Mouse (Mus musculus) myocyte (in vitro differentiated cells): Measurements from ENCODE around the gene Spag6l. TPM values are rescaled to one million over a fixed set of nuclear protein-coding genes. Genes with fewer than 3 reads are reported as not detected.

ENCODE experiments used
- H3K27me3 ChIP-seq: one replicate; pipeline ENCODE4 v1.6.1; 2011; ENCODE audit not compliant: control insufficient read depth, insufficient read depth, insufficient read length
- H3K36me3 ChIP-seq: one replicate; pipeline ENCODE4 v1.6.1; 2011; ENCODE audit not compliant: control insufficient read depth, insufficient read depth
- H3K4me2 ChIP-seq: one replicate; pipeline ENCODE4 v1.6.1; 2011; ENCODE audit warnings: low read depth, control low read depth
- H3K4me3 ChIP-seq: one replicate; pipeline ENCODE4 v1.5.1; 2011; ENCODE audit warnings: mild to moderate bottlenecking, control low read depth, moderate library complexity
- H3K79me2 ChIP-seq: one replicate; pipeline ENCODE4 v1.6.1; 2011; ENCODE audit not compliant: control insufficient read depth, insufficient read depth
- H3ac ChIP-seq: one replicate; pipeline ENCODE4 v1.6.1; 2011; ENCODE audit not compliant: control insufficient read depth, insufficient read length
- CEBPB ChIP-seq: IDR thresholded peaks from 2 replicates; pipeline ENCODE4 v1.6.1; 2011; ENCODE audit warnings: mild to moderate bottlenecking, moderate library complexity; ENCODE audit not compliant: poor library complexity, insufficient read depth, severe bottlenecking
- E2F4 ChIP-seq: IDR thresholded peaks from one replicate; pipeline ENCODE4 v1.6.1; 2011; ENCODE audit warnings: mild to moderate bottlenecking, control low read depth, moderate library complexity; ENCODE audit not compliant: insufficient read depth
- MAX ChIP-seq: IDR thresholded peaks from one replicate; pipeline ENCODE4 v1.6.1; 2011; ENCODE audit warnings: low read depth, mild to moderate bottlenecking, control low read depth
- MYOD1 ChIP-seq, 3 experiments: IDR thresholded peaks; one replicate each; pipeline ENCODE4 v1.6.1; 2011; ENCODE audit warnings: control low read depth in 2 of 3, low read depth in 2 of 3, mild to moderate bottlenecking in 2 of 3, moderate library complexity in 1 of 3; ENCODE audit not compliant: insufficient read length in 2 of 3, control insufficient read depth in 1 of 3
- MYOG ChIP-seq, 3 experiments: IDR thresholded peaks; one replicate each; pipeline ENCODE4 v1.6.1; 2011; ENCODE audit warnings: control low read depth in 2 of 3, low read depth in 2 of 3, mild to moderate bottlenecking in 2 of 3; ENCODE audit not compliant: insufficient read length in 2 of 3, control insufficient read depth in 1 of 3, insufficient read depth in 1 of 3
- POLR2A ChIP-seq: IDR thresholded peaks from one replicate; pipeline ENCODE4 v1.6.1; 2011; ENCODE audit warnings: low read depth, mild to moderate bottlenecking, control low read depth, moderate library complexity; ENCODE audit not compliant: insufficient read length
- POLR2AphosphoS2 ChIP-seq: IDR thresholded peaks from one replicate; pipeline ENCODE4 v1.6.1; 2011; ENCODE audit warnings: low read depth, control low read depth; ENCODE audit not compliant: insufficient read length
- REST ChIP-seq: IDR thresholded peaks from one replicate; pipeline ENCODE4 v1.6.1; 2011; ENCODE audit warnings: mild to moderate bottlenecking, control low read depth, moderate library complexity; ENCODE audit not compliant: insufficient read depth, insufficient read length
- SRF ChIP-seq: IDR thresholded peaks from one replicate; pipeline ENCODE4 v1.6.1; 2011; ENCODE audit warnings: low read depth; ENCODE audit not compliant: control insufficient read depth, insufficient read length
- TCF12 ChIP-seq: IDR thresholded peaks from one replicate; pipeline ENCODE4 v1.6.1; 2011; ENCODE audit warnings: mild to moderate bottlenecking, control low read depth; ENCODE audit not compliant: poor library complexity, insufficient read depth, severe bottlenecking
- TCF3 ChIP-seq: IDR thresholded peaks from one replicate; pipeline ENCODE4 v1.6.1; 2011; ENCODE audit warnings: low read depth, control low read depth; ENCODE audit not compliant: insufficient read length
- USF1 ChIP-seq: IDR thresholded peaks from one replicate; pipeline ENCODE4 v1.6.1; 2011; ENCODE audit warnings: low read depth, mild to moderate bottlenecking, control low read depth, moderate library complexity
- polyA plus RNA-seq: library from polyadenylated mRNA; unstranded; fragments of >200 nt; fragmentation: generic; extraction: Trizol; gene quantifications from one replicate; pipeline ENCODE4 v1.2.1, GENCODE M21; 2012; ENCODE audit warnings: missing spikeins

Gene Spag6l
- not detected for polyA plus RNA-seq

- Histone ChIP-seq H3ac (no peak within 1 kb of the TSS), H3K36me3 (no peaks in the 10 kb centered on the region), H3K79me2 (no peaks in the 10 kb centered on the region), H3K4me2 (peak within 1 kb of the TSS; percentile 56), H3K4me3 (no peak within 1 kb of the TSS), H3K27me3 (no peaks in the 10 kb centered on the region)
- TF ChIP-seq POLR2AphosphoS2 (no peak), CEBPB (no peak), USF1 (no peak), MYOG (IDR thresholded peaks at IDR 0.05; ENCODE audit: control insufficient read depth in 1 of 3, insufficient read depth in 1 of 3, insufficient read length in 2 of 3, low read depth in 2 of 3) (no peak), POLR2A (no peak), SRF (no peak), MYOD1 (IDR thresholded peaks at IDR 0.05; ENCODE audit: control insufficient read depth in 1 of 3, insufficient read length in 2 of 3, low read depth in 2 of 3) (no peak), TCF12 (no peak), REST (no peak), MAX (no peak), E2F4 (no peak)
Measured at GRCm38 (mm10) chr16:16828757-16829615, at the start of gene Spag6l. Gene Spag6l (minus strand): TSS chr16:16829456.

GRCm38 (mm10) chr16:16879025-16879424, 49.8 kb upstream of the Spag6l start:
- no peak overlapping the region for H3K4me2 ChIP-seq
- no peaks in the 10 kb centered on the region for H3K27me3 ChIP-seq
- peaks cover 8% of the 10 kb centered on the region for H3K79me2 ChIP-seq
- peaks cover 53% of the 10 kb centered on the region for H3K36me3 ChIP-seq
- H3ac ChIP-seq = no peak overlapping the region
- no peak overlapping the region for H3K4me3 ChIP-seq
- TF ChIP-seq TCF3 (no peak), MYOD1 (IDR thresholded peaks at IDR 0.05; ENCODE audit: control insufficient read depth in 1 of 3, insufficient read length in 2 of 3, low read depth in 2 of 3) (peak in 1 of 3 experiments; percentile 12), MYOG (IDR thresholded peaks at IDR 0.05; ENCODE audit: control insufficient read depth in 1 of 3, insufficient read depth in 1 of 3, insufficient read length in 2 of 3, low read depth in 2 of 3) (no peak), SRF (no peak), TCF12 (no peak), E2F4 (no peak), POLR2AphosphoS2 (no peak)

- H3K4me3 ChIP-seq = peak within 1 kb of the TSS; percentile 67
- peaks cover 7% of the 10 kb centered on the region for H3K36me3 ChIP-seq
- H3K27me3 ChIP-seq = no peaks in the 10 kb centered on the region
- H3K79me2 ChIP-seq = peaks cover 38% of the 10 kb centered on the region
- peak within 1 kb of the TSS; percentile 86 for H3K4me2 ChIP-seq
- H3ac ChIP-seq = peak within 1 kb of the TSS; percentile 47
- TF ChIP-seq SRF = peak; percentile 27
- TF ChIP-seq MYOG (IDR thresholded peaks at IDR 0.05; ENCODE audit: control insufficient read depth in 1 of 3, insufficient read depth in 1 of 3, insufficient read length in 2 of 3, low read depth in 2 of 3) = peak in 1 of 3 experiments; percentile 72
- no peak for TF ChIP-seq TCF3
- peak; percentile 96 for TF ChIP-seq POLR2A
- peak; percentile 93 for TF ChIP-seq POLR2AphosphoS2
- TF ChIP-seq MYOD1 (IDR thresholded peaks at IDR 0.05; ENCODE audit: control insufficient read depth in 1 of 3, insufficient read length in 2 of 3, low read depth in 2 of 3) = peak in 2 of 3 experiments; percentile 32 to 47
- no peak for TF ChIP-seq MAX
- peak; percentile 43 for TF ChIP-seq REST
Measured at GRCm38 (mm10) chr16:16870617-16871331, 41.5 kb upstream of the Spag6l start, which contains the start of the genes Top3b and Vpreb1. Gene Top3b (plus strand): TSS chr16:16870736. Gene Vpreb1 (minus strand): TSS chr16:16870843.

- H3K4me3 ChIP-seq = peak overlapping the region; percentile 67
- peak overlapping the region; percentile 86 for H3K4me2 ChIP-seq
- no peaks in the 10 kb centered on the region for H3K27me3 ChIP-seq
- peaks cover 38% of the 10 kb centered on the region for H3K79me2 ChIP-seq
- H3ac ChIP-seq = peak overlapping the region; percentile 47
- peaks cover 3% of the 10 kb centered on the region for H3K36me3 ChIP-seq
- TF ChIP-seq POLR2A (no peak), REST (no peak), POLR2AphosphoS2 (no peak), MAX (no peak)
Measured at GRCm38 (mm10) chr16:16870241-16870616, 41.0 kb upstream of the Spag6l start.
